Mouse (Mus musculus) intestine, postnatal 0 days (tissue): ENCODE data around the gene Uqcr11. TPM values are rescaled to one million over a fixed set of nuclear protein-coding genes. Genes with fewer than 3 reads are reported as not detected.

Experiments used
- ATAC-seq: fragments of 200-750 bp; cut with Nextera tagmentation; 2 replicates; pipeline ENCODE4 v1.8.0; 2017; ENCODE audit warnings: mild to moderate bottlenecking, moderate TSS enrichment, moderate library complexity
- H3K27ac ChIP-seq: fragments of 300-500 bp; sonication (generic); 2 replicates; pipeline ENCODE4 v1.5.1; 2014; ENCODE audit warnings: mild to moderate bottlenecking, low read depth, low read length, moderate library complexity
- H3K27me3 ChIP-seq: fragments of 300-500 bp; sonication (generic); replicated peaks from 2 replicates; pipeline ENCODE4 v1.6.1; 2014; ENCODE audit warnings: low read length, mixed read lengths; ENCODE audit not compliant: control insufficient read depth, insufficient read depth
- H3K36me3 ChIP-seq: fragments of 300-500 bp; sonication (generic); 2 replicates; pipeline ENCODE4 v1.6.1; 2014; ENCODE audit warnings: mild to moderate bottlenecking, moderate library complexity; ENCODE audit not compliant: control insufficient read depth, insufficient read depth
- H3K4me1 ChIP-seq: fragments of 300-500 bp; sonication (generic); replicated peaks from 2 replicates; pipeline ENCODE4 v1.6.1; 2014; ENCODE audit warnings: antibody characterized with exemption, low read length, mixed read lengths; ENCODE audit not compliant: control insufficient read depth, insufficient read depth
- H3K4me2 ChIP-seq: fragments of 300-500 bp; sonication (generic); replicated peaks from 2 replicates; pipeline ENCODE4 v1.6.1; 2014; ENCODE audit warnings: low read depth, mild to moderate bottlenecking, moderate library complexity
- H3K4me3 ChIP-seq: fragments of 300-500 bp; sonication (generic); 2 replicates; pipeline ENCODE4 v1.5.1; 2014; ENCODE audit warnings: low read depth, low read length
- H3K9ac ChIP-seq: fragments of 300-500 bp; sonication (generic); 2 replicates; pipeline ENCODE4 v1.6.1; 2014; ENCODE audit warnings: mild to moderate bottlenecking, low read depth, low read length
- H3K9me3 ChIP-seq: fragments of 300-500 bp; sonication (generic); 2 replicates; pipeline ENCODE4 v1.6.1; 2016; ENCODE audit warnings: mixed run types; ENCODE audit not compliant: control insufficient read depth
- CTCF ChIP-seq: sonication (generic); IDR thresholded peaks from 2 replicates; pipeline ENCODE4 v1.5.1; 2016; ENCODE audit warnings: low read depth, mild to moderate bottlenecking, control low read depth, antibody characterized with exemption, moderate library complexity
- WGBS: fragments of 180-500 bp; shearing (Covaris S2); extraction: QIAGEN DNeasy Blood & Tissue Kit; methylation state at CpG from one replicate; pipeline ENCODE4 v1.1.7; 2014; 5-methylcytosine and 5-hydroxymethylcytosine counted together
- polyA plus RNA-seq: library from polyadenylated mRNA; unstranded; fragments of >200 nt; fragmentation: Nextera tagmentation; extraction: Ambion mirVana; gene quantifications from 2 replicates; pipeline ENCODE4 v1.2.1, GENCODE M21; 2015

Uqcr11 gene
- polyA plus RNA-seq, 1 experiment from 2014 or later = 1,082 TPM

DNA sequence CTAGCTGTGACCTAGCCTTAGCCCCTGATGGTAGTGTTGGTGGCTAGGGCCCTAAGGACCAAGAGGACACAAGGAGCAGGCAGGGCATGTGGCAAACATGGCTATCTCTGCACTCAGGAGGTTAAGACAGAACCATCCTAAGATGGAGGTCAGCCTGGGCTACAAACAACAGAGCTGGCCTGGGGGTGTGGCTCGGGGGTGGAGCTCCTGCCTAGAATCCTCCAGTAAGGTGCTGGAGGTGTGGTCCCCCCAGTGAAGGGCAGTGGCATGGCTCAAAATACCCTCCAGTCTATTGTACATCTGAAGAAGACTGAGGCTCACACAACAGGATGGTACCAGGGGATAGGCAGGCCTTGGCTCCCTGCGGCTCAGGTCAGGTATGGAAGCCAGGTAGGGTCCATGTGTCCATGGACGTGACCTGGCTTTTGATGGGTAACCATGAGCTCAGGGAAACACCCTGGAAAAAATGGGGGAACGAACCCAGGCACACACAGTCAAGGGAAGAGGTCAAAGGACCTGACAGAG lies 22.5 kb downstream of the Uqcr11 start:
- no peak for TF ChIP-seq CTCF
- H3K4me2 ChIP-seq = peak overlapping the region; percentile 17; the same call in 1 of the 2 replicates

DNA sequence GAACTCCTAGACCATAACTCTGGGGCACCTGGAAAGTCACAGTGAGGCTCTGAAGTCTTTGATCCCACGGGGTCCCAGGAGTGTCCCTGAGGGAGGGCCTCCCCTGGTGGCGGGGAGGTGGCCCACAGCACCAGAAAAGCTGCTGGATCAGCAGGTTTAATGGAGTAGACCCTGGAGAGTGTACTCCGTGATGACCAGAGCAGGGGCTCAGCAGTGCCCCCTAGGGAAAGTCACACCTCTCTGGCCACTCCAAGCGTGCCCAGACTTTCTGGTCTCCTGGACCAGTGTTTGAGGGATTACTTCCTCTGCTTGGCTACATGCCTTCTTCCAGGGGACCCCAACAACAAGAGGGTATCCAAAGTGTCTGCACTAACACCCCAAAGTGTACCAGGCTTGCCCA lies 23.2 kb downstream of the Uqcr11 start:
- Histone ChIP-seq H3K27me3 (no peaks in the 10 kb centered on the region), H3K4me3 (no peak overlapping the region), H3K27ac (peak overlapping the region; percentile 2; the same call in 1 of the 2 replicates), H3K4me2 (no peak overlapping the region), H3K9ac (no peak overlapping the region), H3K9me3 (no peaks in the 10 kb centered on the region), H3K36me3 (peaks cover 25% of the 10 kb centered on the region; the same call in 1 of the 2 replicates), H3K4me1 (0 out of 2 replicates have a peak, but pooled peaks cover 3% of the 10 kb centered on the region)
- ATAC-seq = no peak
- 52% methylated on average over 4 of the region's 4 CpGs for WGBS
- TF ChIP-seq CTCF = peak; percentile 56

More for the DNA sequence above, 22.5 kb downstream of the Uqcr11 start:
- Histone ChIP-seq H3K9me3 (no peaks in the 10 kb centered on the region), H3K9ac (no peak overlapping the region), H3K27ac (no peak overlapping the region), H3K4me3 (no peak overlapping the region), H3K36me3 (peaks cover 25% of the 10 kb centered on the region; the same call in 1 of the 2 replicates), H3K4me1 (0 out of 2 replicates have a peak, but pooled peaks cover 6% of the 10 kb centered on the region), H3K27me3 (no peaks in the 10 kb centered on the region)
- ATAC-seq = no peak
- WGBS = 85% methylated on average over 4 of the region's 4 CpGs

GRCm38 (mm10) chr10:80382641-80383365 lies 23.8 kb downstream of the Uqcr11 start:
- Histone ChIP-seq H3K27ac (peak overlapping the region; percentile 2; the same call in 1 of the 2 replicates), H3K36me3 (peaks cover 25% of the 10 kb centered on the region; the same call in 1 of the 2 replicates), H3K4me1 (0 out of 2 replicates have a peak, but pooled peaks cover 3% of the 10 kb centered on the region), H3K27me3 (no peaks in the 10 kb centered on the region), H3K4me3 (no peak overlapping the region), H3K9ac (no peak overlapping the region), H3K4me2 (no peak overlapping the region), H3K9me3 (no peaks in the 10 kb centered on the region)
- 77% methylated on average over 7 of the region's 7 CpGs for WGBS
- no peak for ATAC-seq
- no peak for TF ChIP-seq CTCF

GRCm38 (mm10) chr10:80377716-80378115 lies 28.9 kb downstream of the Uqcr11 start:
- TF ChIP-seq CTCF = peak; percentile 77
- 50% methylated on average over 10 of the region's 10 CpGs for WGBS
- Histone ChIP-seq H3K9ac (no peak overlapping the region), H3K27me3 (no peaks in the 10 kb centered on the region), H3K36me3 (peaks cover 25% of the 10 kb centered on the region; the same call in 1 of the 2 replicates), H3K4me3 (no peak overlapping the region), H3K9me3 (no peaks in the 10 kb centered on the region), H3K4me1 (no peaks in the 10 kb centered on the region), H3K27ac (no peak overlapping the region), H3K4me2 (no peak overlapping the region)
- no peak for ATAC-seq

GRCm38 (mm10) chr10:80376160-80376559 lies 30.5 kb downstream of the Uqcr11 start:
- Histone ChIP-seq H3K9me3 (no peaks in the 10 kb centered on the region), H3K9ac (no peak overlapping the region), H3K4me3 (no peak overlapping the region), H3K27ac (no peak overlapping the region), H3K27me3 (no peaks in the 10 kb centered on the region), H3K4me1 (no peaks in the 10 kb centered on the region), H3K4me2 (no peak overlapping the region), H3K36me3 (peaks cover 11% of the 10 kb centered on the region; the same call in 1 of the 2 replicates)
- ATAC-seq = no peak
- 4% methylated on average over 7 of the region's 7 CpGs for WGBS
- peak; percentile 93 for TF ChIP-seq CTCF

DNA sequence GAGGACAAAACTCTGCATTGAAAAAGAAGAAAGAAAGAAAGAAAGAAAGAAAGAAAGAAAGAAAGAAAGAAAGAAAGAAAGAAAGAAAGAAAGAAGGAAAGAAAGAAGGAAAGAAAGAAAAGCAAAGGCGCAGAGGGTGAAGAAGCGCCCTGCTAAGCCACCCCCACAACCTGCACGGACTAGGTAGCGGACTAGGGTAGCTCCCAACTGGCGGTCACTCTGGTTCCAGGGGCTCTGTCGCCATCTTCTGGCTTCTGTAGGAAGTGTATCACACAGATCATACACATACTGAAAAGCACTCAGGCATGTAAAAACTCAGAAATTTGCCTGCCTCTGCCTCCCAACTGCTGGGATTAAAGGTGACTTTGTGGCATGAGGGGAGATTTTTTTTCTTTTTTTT lies 32.6 kb downstream of the Uqcr11 start:
- H3K4me1 ChIP-seq = no peaks in the 10 kb centered on the region
- WGBS = 29% methylated on average over 6 of the region's 6 CpGs
- peak; percentile 83 for TF ChIP-seq CTCF
- no peak overlapping the region for H3K27ac ChIP-seq
- ATAC-seq = peak; percentile 51
- H3K4me2 ChIP-seq = no peak overlapping the region
- H3K27me3 ChIP-seq = no peaks in the 10 kb centered on the region
- no peak overlapping the region for H3K9ac ChIP-seq
- no peaks in the 10 kb centered on the region for H3K9me3 ChIP-seq
- no peaks in the 10 kb centered on the region for H3K36me3 ChIP-seq
- no peak overlapping the region for H3K4me3 ChIP-seq
